Mouse (Mus musculus) bone marrow, adult 2 months (tissue): Measurements from ENCODE around the gene Tnni3k. TPM values are rescaled to one million over a fixed set of nuclear protein-coding genes. Genes with fewer than 3 reads are reported as not detected.
"Not testable (repeated sequence)": the region's sequence is repeated elsewhere in the genome, so short reads cannot be mapped to it uniquely, and the experiment has no call there.

ENCODE experiments used
- H3K27ac ChIP-seq: fragments of 200-500 bp; 2 replicates; pipeline ENCODE4 v1.5.1; 2012; ENCODE audit warnings: low read depth, mild to moderate bottlenecking, control low read depth, inconsistent platforms, low read length; ENCODE audit not compliant: control insufficient read depth, poor library complexity, insufficient read depth
- H3K4me1 ChIP-seq: fragments of 200-500 bp; 2 replicates; pipeline ENCODE4 v1.6.1; 2011; ENCODE audit warnings: low read length; ENCODE audit not compliant: control insufficient read depth, insufficient read depth
- H3K4me3 ChIP-seq: fragments of 200-500 bp; replicated peaks from 2 replicates; pipeline ENCODE3; 2011; ENCODE audit warnings: mild to moderate bottlenecking, low read depth, low read length, control low read depth; ENCODE audit not compliant: control insufficient read depth
- CTCF ChIP-seq: fragments of 200-500 bp; IDR thresholded peaks from 2 replicates; pipeline ENCODE4 v1.5.1; 2011; ENCODE audit warnings: low read length, control low read depth; ENCODE audit not compliant: control insufficient read depth, insufficient read depth
- POLR2A ChIP-seq: fragments of 200-500 bp; IDR thresholded peaks from 2 replicates; pipeline ENCODE4 v1.6.1; 2011; ENCODE audit warnings: low read depth, mild to moderate bottlenecking, control low read depth, low read length, borderline replicate concordance; ENCODE audit not compliant: control insufficient read depth
- WGBS: fragments of 180-500 bp; shearing (Covaris S2); methylation state at CpG from one replicate; pipeline ENCODE4 v1.1.7; 2018; 5-methylcytosine and 5-hydroxymethylcytosine counted together
- polyA plus RNA-seq: library from polyadenylated mRNA; stranded (reverse); fragments of >200 nt; gene quantifications from 2 replicates; pipeline ENCODE4 v1.2.4, GENCODE M21; 2011; ENCODE audit warnings: low replicate concordance; ENCODE audit not compliant: missing spikeins, insufficient read depth, insufficient read length

Tnni3k gene
- polyA plus RNA-seq, 1 experiment = not detected

DNA sequence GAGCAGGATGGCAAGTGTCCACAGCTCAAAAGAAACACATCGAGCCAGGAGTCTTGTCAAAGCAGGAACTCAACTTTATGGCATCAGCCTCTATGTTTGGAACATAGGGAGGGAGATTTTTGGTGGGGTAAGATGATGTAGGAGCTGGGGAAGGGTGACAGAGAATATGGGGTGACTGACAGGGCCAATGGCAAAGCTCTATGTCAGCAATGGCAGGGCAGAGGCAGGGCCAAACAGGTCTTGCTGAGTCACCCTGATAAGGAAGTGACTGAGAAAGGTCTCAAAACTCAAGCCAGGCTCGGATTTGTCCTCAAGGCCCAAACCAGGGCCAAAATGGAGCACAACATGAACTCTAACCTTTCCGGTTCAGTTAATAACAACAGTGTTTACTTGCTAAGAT, 219.1 kb downstream of the Tnni3k start:
- Histone ChIP-seq H3K27ac (no peak overlapping the region), H3K4me1 (no peaks in the 10 kb centered on the region), H3K4me3 (no peak overlapping the region)
- TF ChIP-seq CTCF (no peak), POLR2A (no peak)
- 58% methylated on average over 3 of the region's 3 CpGs for WGBS

- Histone ChIP-seq H3K4me3 (no peak overlapping the region), H3K27ac (no peak overlapping the region), H3K4me1 (no peaks in the 10 kb centered on the region)
- WGBS = 81% methylated on average over 9 of the region's 9 CpGs
- no peak for TF ChIP-seq CTCF
- no peak for TF ChIP-seq POLR2A
Observed at GRCm38 (mm10) chr3:154834373-154834772, 220.8 kb downstream of the Tnni3k start.

GRCm38 (mm10) chr3:154825739-154826138, 229.5 kb downstream of the Tnni3k start:
- H3K4me1 ChIP-seq = no peaks in the 10 kb centered on the region
- H3K4me3 ChIP-seq = no peak overlapping the region
- H3K27ac ChIP-seq = no peak overlapping the region
- TF ChIP-seq POLR2A = no peak
- TF ChIP-seq CTCF = no peak
- WGBS = 70% methylated on average over 3 of the region's 3 CpGs

GRCm38 (mm10) chr3:154824713-154825112, 230.5 kb downstream of the Tnni3k start:
- no peak overlapping the region for H3K4me3 ChIP-seq
- no peak for TF ChIP-seq CTCF
- TF ChIP-seq POLR2A = no peak
- no peak overlapping the region for H3K27ac ChIP-seq
- WGBS = 57% methylated on average over 4 of the region's 4 CpGs
- no peaks in the 10 kb centered on the region for H3K4me1 ChIP-seq

- H3K4me1 ChIP-seq, H3K27ac ChIP-seq, H3K4me3 ChIP-seq: not testable (repeated sequence)
- 11% methylated on average over 5 of the region's 5 CpGs for WGBS
Observed at GRCm38 (mm10) chr3:154819684-154820083, 235.5 kb downstream of the Tnni3k start.

DNA sequence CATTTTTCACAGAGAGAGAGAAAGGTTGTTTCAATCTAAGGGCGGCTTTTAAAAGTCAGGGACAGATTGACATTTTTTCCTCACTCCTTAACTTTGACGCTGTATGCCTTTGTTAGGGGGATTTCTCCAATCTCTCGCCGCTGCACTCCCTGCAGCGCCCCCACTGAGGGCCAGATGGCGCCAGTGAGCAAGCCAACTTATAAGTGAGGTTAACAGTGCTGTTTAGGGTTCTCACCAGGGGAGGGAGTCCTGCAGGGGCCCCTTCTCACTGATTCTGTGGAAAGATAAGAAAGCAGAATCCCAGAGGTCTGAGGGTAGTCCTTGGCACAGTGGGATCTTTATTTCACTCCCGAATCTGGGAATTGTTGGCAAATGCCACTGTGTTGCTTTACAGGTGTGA, 237.5 kb downstream of the Tnni3k start:
- no peak overlapping the region for H3K27ac ChIP-seq
- H3K4me3 ChIP-seq = no peak overlapping the region
- no peaks in the 10 kb centered on the region for H3K4me1 ChIP-seq
- 6% methylated on average over 7 of the region's 7 CpGs for WGBS
- no peak for TF ChIP-seq POLR2A
- peak; percentile 30; the same call in 1 of the 2 replicates for TF ChIP-seq CTCF

- no peaks in the 10 kb centered on the region for H3K4me1 ChIP-seq
- TF ChIP-seq POLR2A (no peak), CTCF (no peak)
- WGBS = 52% methylated on average over 19 of the region's 19 CpGs
Observed at GRCm38 (mm10) chr3:154816801-154817625, 238.2 kb downstream of the Tnni3k start.

DNA sequence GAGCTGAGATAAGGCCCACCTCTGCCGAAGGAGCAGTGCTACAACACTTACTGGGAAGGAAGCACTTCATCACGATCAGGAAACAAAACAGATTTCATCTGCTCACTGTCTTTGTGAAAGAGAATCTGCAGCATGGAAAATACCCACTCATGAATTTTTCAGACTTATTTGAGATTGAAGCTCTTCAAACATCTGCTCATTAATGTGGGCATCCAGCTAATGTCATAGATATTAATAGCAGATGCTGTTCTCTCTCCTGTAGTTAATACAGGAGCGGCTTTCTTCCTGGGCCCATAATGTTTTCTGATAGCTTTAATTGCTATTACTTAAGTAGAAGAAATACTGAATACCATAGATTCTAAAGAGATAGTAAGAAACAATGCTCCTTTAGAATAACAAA, 239.0 kb downstream of the Tnni3k start:
- no peak for TF ChIP-seq CTCF
- TF ChIP-seq POLR2A = no peak
- no peak overlapping the region for H3K4me3 ChIP-seq
- no peaks in the 10 kb centered on the region for H3K4me1 ChIP-seq
- H3K27ac ChIP-seq = no peak overlapping the region
- 47% methylated on average over 3 of the region's 3 CpGs for WGBS

More at GRCm38 (mm10) chr3:154816801-154817625, 238.2 kb downstream of the Tnni3k start:
- no peak overlapping the region for H3K4me3 ChIP-seq
- H3K27ac ChIP-seq = no peak overlapping the region

- no peak overlapping the region for H3K4me3 ChIP-seq
- H3K27ac ChIP-seq = no peak overlapping the region
- TF ChIP-seq POLR2A (no peak), CTCF (no peak)
- H3K4me1 ChIP-seq = no peaks in the 10 kb centered on the region
- WGBS = 46% methylated on average over 2 of the region's 2 CpGs
Observed at GRCm38 (mm10) chr3:154815606-154816005, 239.6 kb downstream of the Tnni3k start.
